Mouse (Mus musculus) limb, embryonic 15.5 days (tissue): ENCODE results near the gene H2-DMb2. TPM values are rescaled to one million over a fixed set of nuclear protein-coding genes. Genes with fewer than 3 reads are reported as not detected.
"Not testable (repeated sequence)": the region's sequence is repeated elsewhere in the genome, so short reads cannot be mapped to it uniquely, and the experiment has no call there.

Source experiments
- ATAC-seq: fragments of 200-750 bp; cut with Nextera tagmentation; 2 replicates; pipeline ENCODE4 v1.8.0; 2017; ENCODE audit warnings: low read depth, moderate TSS enrichment; ENCODE audit not compliant: insufficient number of reproducible peaks, low FRiP score, low TSS enrichment
- H3K27ac ChIP-seq: fragments of 300-500 bp; sonication (generic); 2 replicates; pipeline ENCODE4 v1.5.1; 2015; ENCODE audit warnings: moderate library complexity, mild to moderate bottlenecking, inconsistent platforms
- H3K27me3 ChIP-seq: fragments of 300-500 bp; sonication (generic); 2 replicates; pipeline ENCODE4 v1.6.1; 2015; ENCODE audit warnings: inconsistent platforms
- H3K36me3 ChIP-seq: fragments of 300-500 bp; sonication (generic); 2 replicates; pipeline ENCODE4 v1.6.1; 2015; ENCODE audit warnings: inconsistent platforms
- H3K4me1 ChIP-seq: fragments of 300-500 bp; sonication (generic); 2 replicates; pipeline ENCODE4 v1.6.1; 2015; ENCODE audit warnings: inconsistent platforms
- H3K4me2 ChIP-seq: fragments of 300-500 bp; sonication (generic); 2 replicates; pipeline ENCODE4 v1.6.1; 2015; ENCODE audit warnings: mild to moderate bottlenecking, inconsistent platforms
- H3K4me3 ChIP-seq: fragments of 300-500 bp; sonication (generic); 2 replicates; pipeline ENCODE4 v1.5.1; 2015; ENCODE audit warnings: mild to moderate bottlenecking, inconsistent platforms
- H3K9ac ChIP-seq: fragments of 300-500 bp; sonication (generic); 2 replicates; pipeline ENCODE4 v1.6.1; 2015; ENCODE audit warnings: inconsistent platforms
- H3K9me3 ChIP-seq: fragments of 300-500 bp; sonication (generic); 2 replicates; pipeline ENCODE4 v1.6.1; 2016; ENCODE audit warnings: inconsistent platforms
- WGBS: fragments of 180-500 bp; shearing (Covaris S2); methylation state at CpG from one replicate; pipeline ENCODE4 v1.1.7; 2015; 5-methylcytosine and 5-hydroxymethylcytosine counted together
- polyA plus RNA-seq: library from polyadenylated mRNA; unstranded; fragments of >200 nt; fragmentation: Nextera tagmentation; extraction: Ambion mirVana; gene quantifications from 2 replicates; pipeline ENCODE4 v1.2.1, GENCODE M21; 2015

Gene H2-DMb2
- polyA plus RNA-seq, 1 experiment from 2014 or later, result 0.38 TPM

DNA sequence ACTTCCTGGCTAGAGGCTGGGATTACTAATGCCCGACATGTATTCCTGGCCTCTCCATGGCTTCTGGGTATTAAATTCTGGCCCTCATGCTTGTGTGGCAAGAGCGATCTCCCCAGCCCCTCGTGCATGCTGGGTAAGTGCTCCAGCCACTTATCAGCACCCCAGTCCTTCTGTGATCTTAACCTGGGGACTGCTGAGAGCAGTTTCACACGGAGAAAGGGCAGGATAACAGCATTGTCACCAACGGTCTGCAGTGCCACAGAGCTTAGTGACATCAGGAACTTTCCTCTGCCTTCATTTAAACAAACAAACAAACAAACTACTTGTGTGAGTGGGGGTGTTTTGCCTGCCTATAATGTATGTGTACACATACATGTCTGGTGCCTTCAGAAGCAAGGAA, 2.9 kb upstream of the H2-DMb2 start:
- H3K4me1 ChIP-seq, result peaks cover 26% of the 10 kb centered on the region
- no peak overlapping the region for H3K27ac ChIP-seq
- no peaks in the 10 kb centered on the region for H3K9me3 ChIP-seq
- no peak for ATAC-seq
- no peak overlapping the region for H3K4me2 ChIP-seq
- peaks cover 55% of the 10 kb centered on the region for H3K27me3 ChIP-seq
- H3K36me3 ChIP-seq, result no peaks in the 10 kb centered on the region
- 15% methylated on average over 5 of the region's 5 CpGs for WGBS
- H3K9ac ChIP-seq, result no peak overlapping the region
- no peak overlapping the region for H3K4me3 ChIP-seq

DNA sequence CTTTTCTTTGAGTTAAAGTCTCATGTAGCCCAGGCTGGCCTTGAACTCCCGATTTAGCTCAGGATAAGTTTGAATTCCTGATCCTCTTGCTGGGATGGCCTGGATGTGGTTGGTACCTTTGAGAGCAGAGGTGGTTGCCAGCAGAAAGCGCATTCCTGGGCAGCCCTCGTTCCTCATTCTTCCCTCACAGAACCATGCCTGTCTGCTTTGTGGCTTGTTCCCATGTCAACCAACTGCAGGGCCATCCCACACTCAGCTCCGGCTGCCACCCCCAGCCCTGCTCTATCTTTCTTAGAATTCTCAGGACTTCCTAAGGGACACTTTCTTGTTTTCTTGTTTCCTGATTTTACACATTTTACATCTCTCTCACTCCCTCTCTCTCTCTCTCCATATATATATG, 1.7 kb upstream of the H2-DMb2 start:
- no peak overlapping the region for H3K4me3 ChIP-seq
- peaks cover 21% of the 10 kb centered on the region for H3K4me1 ChIP-seq
- no peak for ATAC-seq
- no peak overlapping the region for H3K4me2 ChIP-seq
- WGBS, result 61% methylated on average over 4 of the region's 4 CpGs
- no peak overlapping the region for H3K9ac ChIP-seq
- no peak overlapping the region for H3K27ac ChIP-seq
- H3K36me3 ChIP-seq, result no peaks in the 10 kb centered on the region
- H3K27me3 ChIP-seq, result peaks cover 52% of the 10 kb centered on the region
- no peaks in the 10 kb centered on the region for H3K9me3 ChIP-seq

DNA sequence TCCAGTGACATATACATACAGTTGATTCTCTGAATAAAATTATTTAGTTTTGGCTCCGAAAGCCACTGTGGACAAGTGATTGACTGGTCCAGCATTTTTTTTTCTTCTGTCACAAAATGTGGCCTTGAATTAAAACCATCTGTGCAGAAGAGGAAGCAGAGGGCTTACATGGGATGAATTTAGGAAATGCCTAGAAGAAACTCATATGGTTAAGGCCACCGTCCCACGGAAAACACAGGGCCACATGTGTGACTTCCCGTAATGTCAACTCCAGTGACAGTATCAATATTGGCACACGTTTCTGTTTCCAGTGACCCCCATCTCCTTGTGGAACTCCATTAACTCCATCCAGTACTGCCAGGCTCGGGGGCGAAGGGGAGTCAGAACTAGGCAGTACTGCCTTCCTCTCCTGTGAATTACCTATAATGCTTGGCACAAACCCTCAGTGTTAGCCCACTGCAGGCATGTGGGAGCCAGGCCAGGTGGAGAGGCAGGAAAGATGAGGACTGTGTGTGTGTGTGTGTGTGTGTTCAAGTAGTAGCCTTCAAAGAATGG, 574 bp upstream of the H2-DMb2 start:
- Histone ChIP-seq H3K27me3 (peaks cover 41% of the 10 kb centered on the region), H3K4me1 (peaks cover 21% of the 10 kb centered on the region), H3K9ac (no peak overlapping the region), H3K4me2 (no peak overlapping the region), H3K27ac (no peak overlapping the region), H3K36me3 (no peaks in the 10 kb centered on the region), H3K4me3 (no peak overlapping the region), H3K9me3 (no peaks in the 10 kb centered on the region)
- 48% methylated on average over 7 of the region's 7 CpGs for WGBS
- no peak for ATAC-seq

DNA sequence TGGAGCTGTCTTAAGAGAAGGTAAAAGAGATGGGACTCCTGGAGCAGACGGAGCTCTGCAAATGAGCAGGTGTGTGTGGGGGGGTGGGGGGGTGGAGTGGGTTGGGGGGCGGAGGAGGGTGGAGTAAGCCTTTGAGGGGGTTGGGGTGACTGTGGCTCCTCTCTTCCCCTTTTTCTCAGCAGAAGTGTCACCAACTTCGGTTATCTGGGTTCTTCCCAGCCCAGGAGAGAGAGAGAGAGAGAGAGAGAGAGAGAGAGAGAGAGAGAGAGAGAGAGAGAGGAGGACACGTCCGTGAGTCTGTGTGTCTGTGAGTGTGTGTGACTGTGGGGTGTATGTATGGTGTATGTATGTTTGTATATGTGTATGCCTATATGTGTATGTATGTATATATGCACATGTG, 354 bp downstream of the H2-DMb2 start:
- Histone ChIP-seq H3K4me1 (peaks cover 21% of the 10 kb centered on the region), H3K4me3 (no peak overlapping the region), H3K27me3 (peaks cover 33% of the 10 kb centered on the region), H3K9ac (no peak overlapping the region), H3K4me2 (no peak overlapping the region), H3K9me3 (no peaks in the 10 kb centered on the region), H3K27ac (no peak overlapping the region), H3K36me3 (no peaks in the 10 kb centered on the region)
- no peak for ATAC-seq
- WGBS, result 73% methylated on average over 4 of the region's 5 CpGs

DNA sequence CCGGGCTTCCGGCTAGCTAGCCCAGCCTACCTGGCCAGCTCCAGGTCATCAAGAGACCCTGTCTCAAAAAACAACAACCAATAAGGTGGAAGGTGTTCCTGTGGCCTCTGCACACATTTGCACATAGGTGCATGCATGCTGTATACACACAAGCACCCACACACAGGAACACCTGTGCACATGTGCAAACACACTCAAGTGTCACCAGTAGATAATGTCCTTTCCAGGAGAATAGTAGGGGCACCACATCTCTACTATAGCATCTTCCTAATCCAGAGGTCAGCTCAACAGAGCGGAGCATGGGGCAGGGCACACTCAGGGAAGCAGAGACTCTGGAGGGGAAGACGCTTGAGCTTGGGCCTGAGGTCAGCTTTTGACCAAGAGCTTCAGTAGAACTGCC, 1.1 kb downstream of the H2-DMb2 start:
- ATAC-seq, H3K4me2 ChIP-seq, H3K4me3 ChIP-seq, H3K27ac ChIP-seq, H3K36me3 ChIP-seq, H3K9ac ChIP-seq, H3K9me3 ChIP-seq: not testable (repeated sequence)
- Histone ChIP-seq H3K4me1 (peaks cover 18% of the 10 kb centered on the region), H3K27me3 (peaks cover 25% of the 10 kb centered on the region)
- 90% methylated on average over 4 of the region's 4 CpGs for WGBS

DNA sequence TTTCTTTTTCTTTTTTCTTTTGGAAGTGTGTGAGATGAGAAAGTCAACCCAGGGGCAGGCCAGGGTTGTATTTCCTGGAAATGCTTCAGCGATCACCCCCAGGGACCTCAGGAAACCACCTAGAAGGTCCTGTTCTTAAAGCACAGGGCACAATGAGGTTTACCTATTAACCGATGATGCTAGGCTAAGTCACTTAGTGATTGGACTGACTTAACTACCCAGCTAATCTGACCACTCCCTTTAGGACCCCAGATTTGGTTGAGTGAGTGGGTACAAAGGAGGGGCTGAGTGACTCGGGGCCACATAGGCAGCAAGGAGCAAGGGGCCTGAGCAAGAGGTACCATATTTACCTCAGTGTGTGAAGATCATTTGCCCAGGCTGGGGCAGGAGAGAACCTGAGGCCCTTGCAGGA, 1.9 kb downstream of the H2-DMb2 start:
- H3K4me3 ChIP-seq, result no peak overlapping the region
- H3K9me3 ChIP-seq, result no peaks in the 10 kb centered on the region
- ATAC-seq, result no peak
- no peak overlapping the region for H3K4me2 ChIP-seq
- no peak overlapping the region for H3K9ac ChIP-seq
- H3K4me1 ChIP-seq, result peaks cover 12% of the 10 kb centered on the region
- H3K27ac ChIP-seq, result no peak overlapping the region
- H3K36me3 ChIP-seq, result no peaks in the 10 kb centered on the region
- peaks cover 19% of the 10 kb centered on the region for H3K27me3 ChIP-seq
- WGBS, result 73% methylated on average over 3 of the region's 3 CpGs

DNA sequence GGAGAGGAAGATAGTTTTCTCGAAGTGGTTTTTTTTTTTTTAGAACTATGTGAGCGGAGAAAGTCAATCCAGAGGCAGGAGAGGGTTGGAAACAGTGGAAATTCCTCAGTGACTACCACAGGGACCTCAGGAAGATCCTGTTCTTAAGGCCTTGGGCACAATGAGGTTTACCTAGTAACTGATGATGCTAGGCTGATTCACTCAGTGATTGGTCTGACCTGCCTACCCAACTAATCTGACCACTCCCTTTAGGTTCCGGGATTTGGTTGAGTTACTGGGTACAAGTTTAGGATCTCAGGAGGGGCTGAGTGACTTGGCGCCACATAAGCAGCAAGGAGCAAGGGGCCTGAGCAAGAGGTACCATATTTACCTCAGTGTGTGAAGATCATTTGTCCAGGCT, 9.8 kb downstream of the H2-DMb2 start, which contains the start of gene H2-DMb1:
H2-DMb1 (plus strand) TSS at position 150 of the 400 bp plus-strand sequence.
- H3K4me1 ChIP-seq, result no peaks in the 10 kb centered on the region
- H3K27ac ChIP-seq, result no peak within 1 kb of the TSS
- H3K36me3 ChIP-seq, result no peaks in the 10 kb centered on the region
- H3K4me3 ChIP-seq, result no peak within 1 kb of the TSS
- no peaks in the 10 kb centered on the region for H3K27me3 ChIP-seq
- H3K4me2 ChIP-seq, result no peak within 1 kb of the TSS
- WGBS, result 64% methylated on average over 4 of the region's 4 CpGs
- no peaks in the 10 kb centered on the region for H3K9me3 ChIP-seq
- H3K9ac ChIP-seq, result no peak within 1 kb of the TSS
- ATAC-seq, result peak; percentile 63; the same call in 1 of the 2 replicates

DNA sequence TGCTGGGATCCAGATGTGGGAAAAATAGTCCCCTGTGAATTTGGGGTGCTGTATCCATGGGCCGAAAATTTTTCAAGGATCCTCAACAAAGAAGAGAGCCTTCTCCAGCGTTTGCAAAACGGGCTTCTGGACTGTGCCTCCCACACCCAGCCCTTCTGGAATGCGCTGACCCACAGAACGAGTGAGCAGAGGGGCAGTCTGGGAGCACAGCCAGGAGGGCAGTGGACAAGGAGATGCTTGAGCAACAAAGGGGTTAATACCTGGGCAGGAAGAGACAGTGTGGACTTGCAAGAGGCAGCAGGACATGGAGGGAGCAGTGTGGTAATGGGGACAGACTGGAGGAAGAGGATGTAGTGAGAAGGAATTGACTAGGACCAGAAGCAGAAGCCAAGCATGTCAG, 12.4 kb downstream of the H2-DMb2 start:
- 41% methylated on average over 5 of the region's 5 CpGs for WGBS
- no peaks in the 10 kb centered on the region for H3K36me3 ChIP-seq
- no peaks in the 10 kb centered on the region; the same call in 1 of the 2 replicates for H3K27me3 ChIP-seq
- H3K4me1 ChIP-seq, result no peaks in the 10 kb centered on the region
- H3K9me3 ChIP-seq, result no peaks in the 10 kb centered on the region
- no peak overlapping the region for H3K9ac ChIP-seq
- ATAC-seq, result no peak
- H3K4me2 ChIP-seq, result no peak overlapping the region
- H3K4me3 ChIP-seq, result no peak overlapping the region
- H3K27ac ChIP-seq, result no peak overlapping the region

DNA sequence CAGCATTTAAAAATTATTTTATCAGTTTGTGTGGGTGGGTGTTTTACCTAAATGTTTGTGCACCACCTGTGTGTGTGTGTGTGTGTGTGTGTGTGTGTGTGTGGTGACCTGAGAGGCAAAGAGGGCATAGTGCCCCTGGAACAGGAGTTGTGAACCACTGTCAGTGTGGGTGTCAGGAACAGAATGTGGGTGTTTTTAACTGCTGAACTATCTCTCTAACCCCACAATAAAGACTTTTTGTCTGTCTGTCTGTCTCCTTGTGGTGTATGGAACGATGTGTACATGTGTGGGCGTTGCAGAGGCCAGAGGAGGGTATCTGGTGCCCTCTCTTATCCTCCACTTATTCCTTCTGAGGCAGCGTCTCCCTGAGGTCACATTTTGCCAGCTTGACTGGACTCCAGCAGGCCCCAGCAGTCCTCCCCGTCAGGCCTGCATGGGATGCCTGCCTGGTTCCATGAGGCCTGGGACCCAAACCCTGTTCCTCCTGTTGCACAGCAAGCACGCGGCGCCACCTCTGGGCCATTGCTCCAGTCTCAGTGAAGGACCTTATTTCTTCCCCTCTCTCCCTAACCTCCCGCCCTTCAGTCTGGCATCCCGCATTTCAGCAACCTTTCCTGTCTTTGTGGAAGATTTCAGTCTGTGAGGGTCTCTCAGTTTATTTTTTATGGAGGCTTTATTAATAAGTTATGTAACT, 21.2 kb downstream of the H2-DMb2 start:
- Histone ChIP-seq H3K36me3 (no peaks in the 10 kb centered on the region), H3K27ac (no peak overlapping the region), H3K9ac (no peak overlapping the region), H3K9me3 (no peaks in the 10 kb centered on the region), H3K27me3 (0 out of 2 replicates have a peak, but pooled peaks cover 2% of the 10 kb centered on the region), H3K4me3 (no peak overlapping the region), H3K4me2 (no peak overlapping the region), H3K4me1 (no peaks in the 10 kb centered on the region)
- no peak for ATAC-seq
- WGBS, result 42% methylated on average over 9 of the region's 9 CpGs

DNA sequence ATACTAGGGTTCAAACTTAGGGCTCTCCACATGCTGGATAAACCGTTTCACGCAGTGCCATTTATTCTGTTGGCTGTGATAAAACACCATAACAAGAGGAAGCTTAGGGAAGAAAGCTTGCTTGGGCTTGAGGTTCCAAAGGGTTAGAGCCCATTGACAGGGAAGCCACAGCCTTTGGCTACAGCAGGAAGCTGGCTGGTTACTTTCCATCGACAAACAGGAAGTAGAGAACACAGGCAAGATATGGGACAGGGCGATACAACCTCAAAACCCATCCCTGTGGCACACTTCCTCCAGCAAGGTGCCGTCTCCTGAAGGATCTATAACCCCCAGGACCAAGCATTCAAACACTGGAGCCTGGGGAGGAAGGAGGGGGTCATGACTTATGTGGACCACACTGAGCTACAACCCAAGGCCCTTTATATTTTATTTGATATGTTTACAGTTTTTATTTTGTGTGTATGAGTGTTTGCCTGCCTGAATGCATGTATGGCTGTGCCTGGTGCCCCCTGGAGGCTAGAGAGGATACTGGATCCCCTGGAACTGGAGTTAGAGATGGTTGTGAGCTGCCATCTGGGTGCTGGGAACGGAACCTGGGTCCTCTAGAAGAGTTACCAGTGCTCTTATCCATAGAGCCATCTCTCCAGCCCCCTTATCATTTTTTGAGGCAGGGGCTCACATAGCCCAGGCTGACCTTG, 22.1 kb downstream of the H2-DMb2 start:
- Histone ChIP-seq H3K9ac (no peak overlapping the region), H3K27me3 (0 out of 2 replicates have a peak, but pooled peaks cover 2% of the 10 kb centered on the region), H3K27ac (no peak overlapping the region), H3K4me3 (no peak overlapping the region), H3K4me2 (no peak overlapping the region), H3K36me3 (no peaks in the 10 kb centered on the region), H3K9me3 (no peaks in the 10 kb centered on the region), H3K4me1 (no peaks in the 10 kb centered on the region)
- WGBS, result 88% methylated on average over 6 of the region's 6 CpGs
- no peak for ATAC-seq

DNA sequence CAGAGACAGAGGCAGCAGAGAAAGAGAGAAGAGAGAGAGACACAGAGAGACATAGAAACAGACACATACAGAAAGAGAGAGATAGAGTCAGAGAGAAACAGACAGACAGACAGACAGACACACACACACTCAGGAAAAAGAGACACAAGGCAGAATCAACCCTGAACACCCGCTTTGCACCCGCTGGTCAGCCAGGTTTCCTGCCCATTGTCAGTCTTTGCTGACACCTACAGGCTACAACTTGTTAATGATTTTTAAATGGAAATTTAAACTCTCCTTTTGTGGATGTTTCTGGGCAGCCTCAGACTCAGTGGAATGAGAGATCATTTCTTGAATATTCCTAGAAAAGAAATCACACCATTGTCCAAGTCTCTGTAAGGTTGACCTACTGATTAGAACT, 26.2 kb downstream of the H2-DMb2 start:
- H3K9me3 ChIP-seq, result no peaks in the 10 kb centered on the region
- H3K4me1 ChIP-seq, result no peaks in the 10 kb centered on the region
- H3K27ac ChIP-seq, result no peak overlapping the region
- no peak overlapping the region for H3K4me3 ChIP-seq
- H3K4me2 ChIP-seq, result no peak overlapping the region
- H3K9ac ChIP-seq, result no peak overlapping the region
- H3K36me3 ChIP-seq, result no peaks in the 10 kb centered on the region
- H3K27me3 ChIP-seq, result 0 out of 2 replicates have a peak, but pooled peaks cover 9% of the 10 kb centered on the region
- WGBS, result 2% methylated on average over 2 of the region's 2 CpGs
- no peak for ATAC-seq

DNA sequence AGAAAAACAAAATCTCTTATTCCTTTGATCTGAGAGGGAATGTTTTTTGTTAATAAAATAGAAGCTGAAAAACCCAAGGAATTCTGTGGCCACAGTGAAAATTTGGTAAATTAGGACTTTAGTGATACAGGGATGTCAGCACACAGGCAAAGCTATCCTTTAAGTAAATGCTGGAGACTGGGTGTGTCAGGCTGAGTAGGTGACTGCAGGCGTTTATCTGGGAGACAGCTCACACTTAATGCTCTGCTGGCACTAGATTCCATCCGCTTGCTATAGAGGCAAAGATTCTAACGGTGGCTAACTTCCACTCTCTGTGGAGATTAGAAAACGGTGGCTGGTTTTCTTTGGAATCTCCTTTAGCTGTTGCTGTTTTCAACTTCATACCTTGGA, 27.4 kb downstream of the H2-DMb2 start:
- Histone ChIP-seq H3K27me3 (0 out of 2 replicates have a peak, but pooled peaks cover 9% of the 10 kb centered on the region), H3K36me3 (no peaks in the 10 kb centered on the region), H3K4me2 (no peak overlapping the region), H3K4me3 (no peak overlapping the region), H3K9ac (no peak overlapping the region), H3K4me1 (no peaks in the 10 kb centered on the region), H3K27ac (no peak overlapping the region), H3K9me3 (no peaks in the 10 kb centered on the region)
- ATAC-seq, result no peak
- 25% methylated on average over 4 of the region's 4 CpGs for WGBS
